Mouse (Mus musculus) cerebellum, adult 2 months (tissue): ENCODE measurements at regions not wholly inside any gene's neighbourhood (a gene's known extent, or its start where the extent isn't known, plus 50 kb on each side); places are given as distances from the start of the nearest gene placed in this dataset.

Experiments
- CTCF ChIP-seq: fragments of 200-500 bp; IDR thresholded peaks from 2 replicates; pipeline ENCODE4 v1.5.1; 2011; ENCODE audit warnings: low read depth, mild to moderate bottlenecking, control low read depth, low read length, moderate library complexity, borderline replicate concordance; ENCODE audit not compliant: insufficient read depth
- POLR2A ChIP-seq: fragments of 200-500 bp; IDR thresholded peaks from 2 replicates; pipeline ENCODE4 v1.6.1; 2011; ENCODE audit warnings: low read length, control low read depth, borderline replicate concordance; ENCODE audit not compliant: insufficient read depth

DNA sequence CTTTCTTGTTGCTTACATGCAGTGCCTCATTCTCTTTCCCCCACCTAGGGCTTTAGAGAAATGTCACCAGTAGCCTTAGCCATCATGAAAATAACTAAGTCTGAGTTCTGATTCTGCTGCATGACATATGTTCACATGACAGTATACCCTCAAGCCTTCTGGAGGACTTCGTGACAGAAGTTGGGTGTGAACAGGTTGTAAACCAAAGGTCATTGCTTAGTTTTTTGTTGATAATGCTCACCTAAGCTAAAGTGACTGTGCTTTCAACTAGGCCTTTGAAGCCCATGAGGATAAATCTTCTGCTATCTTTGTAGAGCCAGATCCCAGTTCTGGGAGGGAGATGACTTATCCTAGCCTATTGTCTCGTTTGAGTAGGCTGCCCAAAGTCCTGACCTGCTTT is 118.1 kb upstream of the Mamld1 start:
- TF ChIP-seq CTCF (no peak), POLR2A (no peak)
